Mouse (Mus musculus) heart, embryonic 15.5 days (tissue): ENCODE data around the gene Oser1. TPM values are rescaled to one million over a fixed set of nuclear protein-coding genes. Genes with fewer than 3 reads are reported as not detected.
"Not testable (repeated sequence)": the region's sequence is repeated elsewhere in the genome, so short reads cannot be mapped to it uniquely, and the experiment has no call there.

ENCODE experiments used
- ATAC-seq: fragments of 200-750 bp; cut with Nextera tagmentation; replicated peaks from 2 replicates; pipeline ENCODE4 v1.8.0; 2017; ENCODE audit warnings: low read depth, moderate TSS enrichment; ENCODE audit not compliant: insufficient number of reproducible peaks, insufficient read depth, low FRiP score
- H3K27ac ChIP-seq: fragments of 300-500 bp; sonication (generic); 2 replicates; pipeline ENCODE4 v1.5.1; 2015; ENCODE audit warnings: mild to moderate bottlenecking, inconsistent platforms
- H3K27me3 ChIP-seq: fragments of 300-500 bp; sonication (generic); 2 replicates; pipeline ENCODE4 v1.6.1; 2015; ENCODE audit warnings: inconsistent platforms
- H3K36me3 ChIP-seq: fragments of 300-500 bp; sonication (generic); 2 replicates; pipeline ENCODE4 v1.6.1; 2015; ENCODE audit warnings: mild to moderate bottlenecking, inconsistent platforms
- H3K4me1 ChIP-seq: fragments of 300-500 bp; sonication (generic); replicated peaks from 2 replicates; pipeline ENCODE4 v1.6.1; 2015; ENCODE audit warnings: inconsistent platforms
- H3K4me2 ChIP-seq: fragments of 300-500 bp; sonication (generic); 2 replicates; pipeline ENCODE4 v1.6.1; 2015; ENCODE audit warnings: inconsistent platforms, mild to moderate bottlenecking, moderate library complexity
- H3K4me3 ChIP-seq: fragments of 300-500 bp; sonication (generic); 2 replicates; pipeline ENCODE4 v1.5.1; 2015; ENCODE audit warnings: mild to moderate bottlenecking, inconsistent platforms
- H3K9ac ChIP-seq: fragments of 300-500 bp; sonication (generic); 2 replicates; pipeline ENCODE4 v1.6.1; 2015; ENCODE audit warnings: mild to moderate bottlenecking, inconsistent platforms
- H3K9me3 ChIP-seq: fragments of 300-500 bp; sonication (generic); replicated peaks from 2 replicates; pipeline ENCODE4 v1.6.1; 2016; ENCODE audit warnings: inconsistent platforms
- WGBS: fragments of 180-500 bp; shearing (Covaris S2); methylation state at CpG from one replicate; pipeline ENCODE4 v1.1.7; 2015; ENCODE audit warnings: mixed read lengths; 5-methylcytosine and 5-hydroxymethylcytosine counted together
- polyA plus RNA-seq: library from polyadenylated mRNA; unstranded; fragments of >200 nt; fragmentation: Nextera tagmentation; extraction: Ambion mirVana; gene quantifications from 2 replicates; pipeline ENCODE4 v1.2.1, GENCODE M21; 2015

Gene Oser1
- polyA plus RNA-seq, 1 experiment from 2014 or later = 47.5 TPM

DNA sequence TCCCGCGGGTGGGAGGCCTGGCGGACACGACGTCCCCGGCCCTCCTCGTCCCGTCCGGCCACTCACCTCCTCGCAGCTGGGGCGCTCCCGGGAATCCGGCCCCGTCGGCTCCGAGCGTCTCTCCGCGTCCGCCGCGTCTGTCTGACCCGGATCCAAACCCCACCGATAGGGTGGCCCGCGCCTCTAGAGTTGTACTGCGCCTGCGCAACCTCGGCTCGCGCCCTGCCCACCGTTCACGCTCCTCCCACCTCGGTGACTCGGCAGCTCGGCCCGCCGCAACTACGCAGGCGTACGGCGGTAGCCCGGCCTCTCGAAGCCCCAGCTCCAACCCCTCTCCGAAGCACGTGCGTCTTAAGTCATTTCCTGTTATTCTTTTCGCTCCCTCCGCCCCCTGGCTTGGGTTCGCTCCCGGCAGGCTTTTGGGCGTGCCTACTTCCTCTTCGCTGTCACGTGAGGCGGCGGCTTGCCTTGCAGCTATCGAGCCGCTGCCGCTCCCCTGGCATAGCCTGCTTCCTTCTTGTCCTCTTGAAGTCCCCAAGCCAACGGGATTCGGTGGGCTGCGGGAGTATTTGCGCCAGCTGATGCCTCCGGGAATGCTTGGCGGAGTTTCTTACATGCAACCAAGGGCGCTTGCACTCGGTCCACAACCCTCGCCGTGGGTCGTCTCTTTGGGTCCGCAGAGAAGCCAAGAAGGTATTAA lies 5.0 kb downstream of the Oser1 start:
- ATAC-seq = peak; percentile 99
- H3K4me3 ChIP-seq = peak overlapping the region; percentile 91
- H3K4me2 ChIP-seq = peak overlapping the region; percentile 82
- peak overlapping the region; percentile 91 for H3K9ac ChIP-seq
- WGBS = under 1% methylated on average over 66 of the region's 71 CpGs
- no peaks in the 10 kb centered on the region for H3K9me3 ChIP-seq
- peaks cover 3% of the 10 kb centered on the region for H3K36me3 ChIP-seq
- peaks cover 34% of the 10 kb centered on the region for H3K4me1 ChIP-seq
- H3K27ac ChIP-seq = peak overlapping the region; percentile 90
- no peaks in the 10 kb centered on the region for H3K27me3 ChIP-seq

GRCm38 (mm10) chr2:163418841-163419345 lies 5.6 kb downstream of the Oser1 start:
- H3K9me3 ChIP-seq = no peaks in the 10 kb centered on the region
- H3K4me2 ChIP-seq = peak overlapping the region; percentile 82
- peak overlapping the region; percentile 91 for H3K4me3 ChIP-seq
- H3K27ac ChIP-seq = peak overlapping the region; percentile 85
- WGBS = under 1% methylated on average over 48 of the region's 50 CpGs
- no peak for ATAC-seq
- peaks cover 8% of the 10 kb centered on the region for H3K36me3 ChIP-seq
- no peaks in the 10 kb centered on the region for H3K27me3 ChIP-seq
- H3K9ac ChIP-seq = peak overlapping the region; percentile 91
- H3K4me1 ChIP-seq = peaks cover 34% of the 10 kb centered on the region

DNA sequence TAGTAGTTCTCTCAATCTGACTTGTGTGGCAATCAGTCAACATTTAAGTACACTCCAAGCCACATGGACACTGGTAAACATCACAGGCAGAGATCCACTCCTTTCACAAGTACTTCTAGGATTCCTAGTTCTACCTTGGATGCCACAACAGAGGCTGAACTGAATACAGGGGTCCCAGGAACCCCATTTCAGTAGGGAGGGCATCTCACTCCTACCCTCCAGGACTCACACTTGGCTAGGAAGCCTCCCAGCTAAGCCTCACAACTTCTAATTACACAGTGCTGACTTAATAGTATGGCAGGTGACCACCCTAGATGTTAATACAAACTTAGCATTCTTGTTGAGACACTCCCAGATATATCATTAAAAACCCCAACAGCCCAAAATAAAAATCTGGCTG lies 6.7 kb downstream of the Oser1 start:
- H3K27ac ChIP-seq = no peak overlapping the region
- H3K27me3 ChIP-seq = no peaks in the 10 kb centered on the region
- peak overlapping the region; percentile 91 for H3K4me3 ChIP-seq
- H3K9me3 ChIP-seq = no peaks in the 10 kb centered on the region
- H3K4me1 ChIP-seq = peaks cover 34% of the 10 kb centered on the region
- H3K4me2 ChIP-seq = peak overlapping the region; percentile 82
- ATAC-seq = no peak
- H3K9ac ChIP-seq = peak overlapping the region; percentile 91; the same call in 1 of the 2 replicates
- peaks cover 13% of the 10 kb centered on the region for H3K36me3 ChIP-seq

GRCm38 (mm10) chr2:163417026-163417425 lies 7.5 kb downstream of the Oser1 start:
- H3K9ac ChIP-seq = no peak overlapping the region
- no peak overlapping the region for H3K4me3 ChIP-seq
- peaks cover 34% of the 10 kb centered on the region for H3K4me1 ChIP-seq
- ATAC-seq = no peak
- H3K4me2 ChIP-seq = no peak overlapping the region
- 88% methylated on average over 6 of the region's 6 CpGs for WGBS
- H3K36me3 ChIP-seq = peaks cover 15% of the 10 kb centered on the region
- H3K27ac ChIP-seq = no peak overlapping the region
- no peaks in the 10 kb centered on the region for H3K9me3 ChIP-seq
- no peaks in the 10 kb centered on the region for H3K27me3 ChIP-seq

DNA sequence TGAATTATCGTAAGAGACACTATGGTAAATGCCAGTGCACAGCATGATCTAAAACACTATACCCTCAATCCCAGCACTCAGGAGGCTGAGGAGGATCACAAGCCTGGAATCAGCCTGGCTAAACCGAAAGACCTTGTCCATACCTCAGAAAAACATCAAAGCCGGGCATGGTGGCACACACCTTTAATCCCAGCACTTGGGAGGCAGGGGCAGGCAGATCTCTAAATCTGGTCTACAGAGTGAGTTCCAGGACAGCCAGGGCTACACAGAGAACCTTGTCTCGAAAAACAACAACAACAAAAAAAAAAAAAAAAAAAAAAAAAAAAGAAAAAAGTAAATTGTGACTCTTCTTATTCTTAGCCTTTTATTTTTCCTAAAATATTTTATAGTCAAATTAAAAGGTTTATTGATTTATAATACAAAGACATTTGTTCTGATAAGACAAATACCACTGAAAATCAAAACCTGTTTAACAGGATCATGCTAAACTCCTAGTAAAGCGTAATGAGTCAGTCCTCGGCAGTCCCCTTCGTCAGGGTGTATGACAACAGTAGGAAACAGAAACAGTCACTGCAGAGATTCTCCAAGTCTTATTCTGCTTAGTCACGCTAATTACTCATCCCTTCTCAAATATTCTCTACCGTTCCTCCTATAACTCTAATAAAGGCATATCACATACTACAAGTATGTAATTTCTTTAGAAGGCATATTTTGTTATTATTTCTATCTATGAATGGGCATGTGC lies 11.5 kb downstream of the Oser1 start:
- Histone ChIP-seq H3K4me2 (no peak overlapping the region), H3K4me3 (no peak overlapping the region), H3K27ac (no peak overlapping the region), H3K27me3 (no peaks in the 10 kb centered on the region), H3K9ac (no peak overlapping the region), H3K4me1 (peaks cover 15% of the 10 kb centered on the region), H3K9me3 (no peaks in the 10 kb centered on the region), H3K36me3 (peaks cover 51% of the 10 kb centered on the region)
- ATAC-seq = no peak
- WGBS = 90% methylated on average over 9 of the region's 9 CpGs

GRCm38 (mm10) chr2:163412419-163412818 lies 12.1 kb downstream of the Oser1 start:
- Histone ChIP-seq H3K4me3 (no peak overlapping the region), H3K4me2 (no peak overlapping the region), H3K27me3 (no peaks in the 10 kb centered on the region), H3K9me3 (no peaks in the 10 kb centered on the region), H3K36me3 (peaks cover 51% of the 10 kb centered on the region), H3K9ac (no peak overlapping the region), H3K27ac (no peak overlapping the region), H3K4me1 (peaks cover 9% of the 10 kb centered on the region)
- ATAC-seq = no peak
- WGBS = 93% methylated on average over 4 of the region's 4 CpGs

DNA sequence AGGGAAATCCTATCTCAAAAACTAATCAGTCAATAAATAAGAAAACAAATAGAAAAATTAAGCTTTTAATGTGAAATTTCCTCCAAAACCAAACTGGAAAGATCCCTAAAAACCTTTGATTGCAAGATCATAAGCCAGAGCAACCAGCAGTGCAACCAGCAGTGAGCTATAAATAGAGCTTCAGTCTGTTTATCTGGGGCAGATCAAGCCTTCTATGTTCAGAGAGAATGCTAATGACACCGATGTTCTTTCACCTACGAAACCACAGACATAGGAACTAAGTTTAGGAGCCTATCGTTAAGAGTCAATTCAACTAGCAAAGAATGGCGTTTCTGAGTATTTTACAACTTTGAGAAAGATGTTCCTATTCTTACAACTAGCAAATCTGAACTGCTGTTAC lies 12.7 kb downstream of the Oser1 start:
- H3K4me2 ChIP-seq = no peak overlapping the region
- WGBS = 45% methylated on average over 4 of the region's 4 CpGs
- no peaks in the 10 kb centered on the region for H3K9me3 ChIP-seq
- peaks cover 8% of the 10 kb centered on the region; the same call in 1 of the 2 replicates for H3K4me1 ChIP-seq
- H3K27ac ChIP-seq = no peak overlapping the region
- H3K27me3 ChIP-seq = no peaks in the 10 kb centered on the region
- no peak for ATAC-seq
- H3K4me3 ChIP-seq = no peak overlapping the region
- peaks cover 57% of the 10 kb centered on the region for H3K36me3 ChIP-seq
- H3K9ac ChIP-seq = no peak overlapping the region

GRCm38 (mm10) chr2:163411344-163411743 lies 13.2 kb downstream of the Oser1 start:
- not testable (repeated sequence) for H3K27me3 ChIP-seq, H3K9ac ChIP-seq, H3K4me1 ChIP-seq, H3K27ac ChIP-seq, H3K9me3 ChIP-seq, H3K4me3 ChIP-seq, ATAC-seq, H3K4me2 ChIP-seq
- H3K36me3 ChIP-seq = peaks cover 58% of the 10 kb centered on the region
- 81% methylated on average over 3 of the region's 3 CpGs for WGBS

GRCm38 (mm10) chr2:163410211-163410610 lies 14.3 kb downstream of the Oser1 start:
- Histone ChIP-seq H3K36me3 (peaks cover 62% of the 10 kb centered on the region), H3K9ac (no peak overlapping the region), H3K4me1 (peaks cover 3% of the 10 kb centered on the region; the same call in 1 of the 2 replicates), H3K27ac (no peak overlapping the region), H3K4me2 (no peak overlapping the region), H3K27me3 (no peaks in the 10 kb centered on the region), H3K4me3 (no peak overlapping the region), H3K9me3 (no peaks in the 10 kb centered on the region)
- WGBS = 84% methylated on average over 3 of the region's 3 CpGs
- ATAC-seq = no peak

- 59% methylated on average over 8 of the region's 8 CpGs for WGBS
- Histone ChIP-seq H3K27me3 (no peaks in the 10 kb centered on the region), H3K4me3 (no peak overlapping the region), H3K9ac (no peak overlapping the region), H3K9me3 (no peaks in the 10 kb centered on the region), H3K36me3 (peaks cover 26% of the 10 kb centered on the region), H3K4me2 (no peak overlapping the region), H3K4me1 (peaks cover 10% of the 10 kb centered on the region), H3K27ac (no peak overlapping the region)
- ATAC-seq = no peak
Observed at GRCm38 (mm10) chr2:163404037-163404815, 20.3 kb downstream of the Oser1 start.

DNA sequence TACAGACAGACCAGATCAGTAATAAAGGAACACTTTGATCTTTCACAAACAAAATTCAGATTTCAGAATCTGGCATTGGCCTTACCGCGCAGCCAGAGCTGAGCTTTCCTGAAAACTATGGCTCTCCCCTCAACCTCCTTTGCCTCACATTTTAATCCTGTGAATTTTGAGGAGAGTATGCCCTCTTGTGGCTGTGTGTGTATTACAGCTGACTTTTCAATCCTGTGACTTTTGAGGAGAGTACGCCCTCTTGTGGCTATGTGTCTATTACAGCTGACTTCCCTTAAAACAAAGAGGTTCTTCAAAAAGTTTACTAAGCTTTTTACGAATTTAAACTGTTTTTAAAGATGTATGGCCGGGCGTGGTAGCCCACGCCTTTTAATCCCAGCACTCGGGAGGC lies 23.3 kb downstream of the Oser1 start:
- H3K9ac ChIP-seq = no peak overlapping the region
- H3K4me1 ChIP-seq = peaks cover 21% of the 10 kb centered on the region
- 4% methylated on average over 8 of the region's 8 CpGs for WGBS
- no peak overlapping the region for H3K27ac ChIP-seq
- peaks cover 9% of the 10 kb centered on the region; the same call in 1 of the 2 replicates for H3K36me3 ChIP-seq
- no peak overlapping the region for H3K4me3 ChIP-seq
- ATAC-seq = no peak
- no peak overlapping the region for H3K4me2 ChIP-seq
- no peaks in the 10 kb centered on the region for H3K27me3 ChIP-seq
- H3K9me3 ChIP-seq = no peaks in the 10 kb centered on the region
